Mouse (Mus musculus) spleen, adult 2 months (tissue): Measurements from ENCODE around the gene Gm20388.

Experiments used
- CTCF ChIP-seq: fragments of 200-500 bp; IDR thresholded peaks from 2 replicates; pipeline ENCODE4 v1.5.1; 2011; ENCODE audit warnings: mild to moderate bottlenecking, inconsistent platforms; ENCODE audit not compliant: insufficient read depth, insufficient read length, insufficient replicate concordance; ENCODE audit errors: extremely low read depth
- POLR2A ChIP-seq: fragments of 200-500 bp; IDR thresholded peaks from 2 replicates; pipeline ENCODE4 v1.6.1; 2011; ENCODE audit warnings: low read depth, low read length, inconsistent platforms

DNA sequence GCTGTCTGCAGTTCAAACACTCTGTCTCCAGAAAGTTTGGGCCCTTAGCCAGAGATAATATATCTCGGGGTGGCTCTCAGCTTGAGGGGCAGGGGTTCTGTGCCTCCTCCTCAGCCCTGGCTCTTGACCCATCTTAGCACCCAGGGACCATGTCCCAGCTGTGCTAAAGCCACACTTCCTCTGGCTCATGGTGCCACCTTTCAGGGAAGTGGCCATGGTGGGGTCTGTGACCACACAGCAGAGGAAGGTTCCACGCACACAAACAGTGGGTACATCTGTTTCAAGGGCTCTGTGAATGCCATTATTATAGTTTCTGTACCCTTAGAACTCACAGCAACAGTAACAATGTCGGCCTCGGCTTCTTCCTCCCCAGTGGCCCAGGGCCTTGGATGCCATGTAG lies 873.1 kb downstream of the Gm20388 start:
- TF ChIP-seq CTCF, result no peak
- TF ChIP-seq POLR2A, result no peak
